Mouse (Mus musculus) heart, embryonic 15.5 days (tissue): ENCODE results near the gene Olfr1124. TPM values are rescaled to one million over a fixed set of nuclear protein-coding genes. Genes with fewer than 3 reads are reported as not detected.
A peak's percentile ranks its signal among the peaks of the same experiment; 100 is the strongest.
"Not testable (repeated sequence)": the region's sequence is repeated elsewhere in the genome, so short reads cannot be mapped to it uniquely, and the experiment has no call there.

Source experiments
- ATAC-seq: fragments of 200-750 bp; cut with Nextera tagmentation; replicated peaks from 2 replicates; pipeline ENCODE4 v1.8.0; 2017; ENCODE audit warnings: low read depth, moderate TSS enrichment; ENCODE audit not compliant: insufficient number of reproducible peaks, insufficient read depth, low FRiP score
- H3K27ac ChIP-seq: fragments of 300-500 bp; sonication (generic); 2 replicates; pipeline ENCODE4 v1.5.1; 2015; ENCODE audit warnings: mild to moderate bottlenecking, inconsistent platforms
- H3K27me3 ChIP-seq: fragments of 300-500 bp; sonication (generic); 2 replicates; pipeline ENCODE4 v1.6.1; 2015; ENCODE audit warnings: inconsistent platforms
- H3K36me3 ChIP-seq: fragments of 300-500 bp; sonication (generic); 2 replicates; pipeline ENCODE4 v1.6.1; 2015; ENCODE audit warnings: mild to moderate bottlenecking, inconsistent platforms
- H3K4me1 ChIP-seq: fragments of 300-500 bp; sonication (generic); replicated peaks from 2 replicates; pipeline ENCODE4 v1.6.1; 2015; ENCODE audit warnings: inconsistent platforms
- H3K4me2 ChIP-seq: fragments of 300-500 bp; sonication (generic); 2 replicates; pipeline ENCODE4 v1.6.1; 2015; ENCODE audit warnings: inconsistent platforms, mild to moderate bottlenecking, moderate library complexity
- H3K4me3 ChIP-seq: fragments of 300-500 bp; sonication (generic); 2 replicates; pipeline ENCODE4 v1.5.1; 2015; ENCODE audit warnings: mild to moderate bottlenecking, inconsistent platforms
- H3K9ac ChIP-seq: fragments of 300-500 bp; sonication (generic); 2 replicates; pipeline ENCODE4 v1.6.1; 2015; ENCODE audit warnings: mild to moderate bottlenecking, inconsistent platforms
- H3K9me3 ChIP-seq: fragments of 300-500 bp; sonication (generic); replicated peaks from 2 replicates; pipeline ENCODE4 v1.6.1; 2016; ENCODE audit warnings: inconsistent platforms
- WGBS: fragments of 180-500 bp; shearing (Covaris S2); methylation state at CpG from one replicate; pipeline ENCODE4 v1.1.7; 2015; ENCODE audit warnings: mixed read lengths; 5-methylcytosine and 5-hydroxymethylcytosine counted together
- polyA plus RNA-seq: library from polyadenylated mRNA; unstranded; fragments of >200 nt; fragmentation: Nextera tagmentation; extraction: Ambion mirVana; gene quantifications from 2 replicates; pipeline ENCODE4 v1.2.1, GENCODE M21; 2015

Olfr1124 gene
- polyA plus RNA-seq = not detected in 2 replicates

DNA sequence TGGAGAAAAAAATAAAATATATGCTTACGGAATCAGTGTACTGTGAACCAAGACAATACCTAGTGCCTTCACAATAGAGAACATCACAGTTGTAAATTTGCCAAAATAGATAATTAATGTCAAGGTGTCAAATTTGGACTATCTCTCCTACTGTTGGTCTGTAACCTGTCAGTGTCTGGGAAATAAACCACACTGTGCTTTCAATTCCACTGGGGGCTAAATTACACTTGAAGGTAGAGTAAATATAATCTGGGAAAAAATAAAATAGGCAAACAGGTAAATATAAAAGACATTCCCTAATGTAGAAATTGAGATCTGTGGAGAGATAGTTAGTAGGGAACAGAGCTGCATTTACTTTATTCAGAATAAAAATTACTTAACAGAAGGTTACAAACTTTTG lies at the start of gene Olfr1124:
Gene Olfr1124, plus strand, starts transcription at position 301 of the 400 bp plus-strand sequence.
- no peak within 1 kb of the TSS for H3K4me2 ChIP-seq
- no peak within 1 kb of the TSS for H3K4me3 ChIP-seq
- H3K36me3 ChIP-seq = no peaks in the 10 kb centered on the region
- no peak for ATAC-seq
- no peaks in the 10 kb centered on the region for H3K4me1 ChIP-seq
- H3K9ac ChIP-seq = no peak within 1 kb of the TSS
- H3K27me3 ChIP-seq = no peaks in the 10 kb centered on the region
- 82% methylated on average over 1 of the region's 1 CpGs for WGBS
- no peak within 1 kb of the TSS for H3K27ac ChIP-seq
- H3K9me3 ChIP-seq = no peaks in the 10 kb centered on the region

DNA sequence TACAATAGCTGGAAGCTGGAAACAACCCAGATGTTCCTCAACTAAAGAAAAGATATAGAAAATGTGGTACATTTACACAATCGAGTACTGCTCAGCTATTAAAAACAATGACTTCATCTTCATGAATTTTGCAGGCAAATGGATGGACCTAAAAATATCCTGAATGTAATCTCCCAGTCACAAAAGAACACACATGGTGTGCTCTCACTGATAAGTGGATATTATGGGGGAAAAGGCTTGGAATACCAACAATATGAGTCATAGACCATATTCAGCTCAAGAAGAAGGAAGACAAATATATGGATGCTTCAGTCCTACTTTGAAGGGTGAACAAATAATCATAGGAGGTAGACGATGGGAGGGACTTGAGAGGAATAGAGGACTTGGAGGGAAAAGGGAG lies 46.1 kb upstream of the Olfr1124 start:
- WGBS = 39% methylated on average over 2 of the region's 2 CpGs
- no peaks in the 10 kb centered on the region for H3K4me1 ChIP-seq
- no peak overlapping the region for H3K4me3 ChIP-seq
- no peaks in the 10 kb centered on the region for H3K27me3 ChIP-seq
- no peaks in the 10 kb centered on the region for H3K36me3 ChIP-seq
- H3K4me2 ChIP-seq = no peak overlapping the region
- H3K9ac ChIP-seq = no peak overlapping the region
- ATAC-seq = no peak
- H3K27ac ChIP-seq = no peak overlapping the region
- no peaks in the 10 kb centered on the region for H3K9me3 ChIP-seq

DNA sequence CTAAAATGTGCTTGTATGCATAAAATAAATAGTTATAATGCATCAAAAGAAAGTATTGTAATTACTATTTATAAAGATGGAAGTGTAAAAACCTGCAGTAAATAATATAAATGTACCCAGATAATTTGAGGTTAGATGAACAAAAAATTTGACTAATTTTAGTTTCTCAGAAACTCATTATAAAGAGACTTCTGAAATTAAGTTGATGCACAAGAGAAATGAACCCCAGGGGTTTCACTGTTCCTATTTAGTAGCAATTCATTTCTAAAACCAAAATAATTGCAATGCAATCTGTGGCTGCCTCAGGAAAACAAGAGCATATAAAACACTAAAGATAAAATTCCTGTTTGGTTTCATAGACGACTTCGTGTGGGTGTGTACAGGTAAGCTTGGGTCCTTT lies 44.5 kb upstream of the Olfr1124 start, which contains the start of gene Olfr1122:
Gene Olfr1122, plus strand, starts transcription at position 301 of the 400 bp plus-strand sequence.
- Histone ChIP-seq H3K9me3 (no peaks in the 10 kb centered on the region), H3K27ac (no peak within 1 kb of the TSS), H3K9ac (no peak within 1 kb of the TSS), H3K4me3 (no peak within 1 kb of the TSS), H3K4me2 (no peak within 1 kb of the TSS), H3K36me3 (no peaks in the 10 kb centered on the region), H3K4me1 (no peaks in the 10 kb centered on the region), H3K27me3 (no peaks in the 10 kb centered on the region)
- no peak for ATAC-seq
- WGBS = 77% methylated on average over 2 of the region's 2 CpGs

DNA sequence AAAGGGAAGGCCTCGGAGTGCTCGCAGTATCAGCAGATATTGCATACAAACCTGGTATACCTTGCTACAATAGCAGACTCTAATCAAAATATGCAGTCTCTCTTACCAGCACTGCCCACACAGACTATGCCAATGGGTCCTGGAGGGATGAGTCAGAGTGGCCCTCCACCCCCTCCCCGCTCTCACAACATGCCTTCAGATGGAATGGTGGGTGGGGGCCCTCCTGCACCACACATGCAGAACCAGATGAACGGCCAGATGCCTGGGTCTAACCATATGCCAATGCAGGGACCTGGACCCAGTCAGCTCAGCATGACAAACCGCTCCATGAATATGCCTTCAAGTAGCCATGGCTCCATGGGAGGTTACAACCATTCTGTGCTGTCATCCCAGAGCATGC lies 36.5 kb upstream of the Olfr1124 start:
- H3K27me3 ChIP-seq, H3K4me1 ChIP-seq, H3K9ac ChIP-seq, H3K27ac ChIP-seq, H3K9me3 ChIP-seq, H3K4me2 ChIP-seq, H3K4me3 ChIP-seq, H3K36me3 ChIP-seq: not testable (repeated sequence)
- 0 out of 2 replicates have a peak, but pooled peaks have one; percentile 10 for ATAC-seq
- WGBS = 85% methylated on average over 5 of the region's 5 CpGs

DNA sequence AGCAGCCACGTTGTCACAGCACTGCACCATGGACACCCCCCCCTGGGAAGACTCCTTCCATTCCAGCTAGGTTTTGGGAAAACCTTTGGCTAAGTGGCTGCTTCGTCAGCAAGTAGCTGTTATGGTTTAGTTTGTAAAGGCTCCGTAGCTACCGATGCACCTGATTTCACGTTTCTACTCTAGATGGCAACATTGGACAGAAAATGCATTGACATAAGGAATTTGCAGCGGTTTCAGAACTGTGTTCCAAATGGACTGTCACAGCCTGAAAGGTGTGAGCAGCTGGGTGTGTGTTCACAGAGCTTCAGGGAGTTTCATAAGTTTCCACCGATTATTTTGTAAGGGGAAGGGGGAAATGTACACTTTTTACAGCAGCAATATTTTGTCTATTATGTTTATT lies 35.4 kb upstream of the Olfr1124 start:
- not testable (repeated sequence) for H3K4me1 ChIP-seq, H3K36me3 ChIP-seq, H3K4me3 ChIP-seq, H3K27me3 ChIP-seq, H3K4me2 ChIP-seq, H3K9ac ChIP-seq, H3K9me3 ChIP-seq, ATAC-seq, H3K27ac ChIP-seq
- WGBS = 71% methylated on average over 7 of the region's 7 CpGs

DNA sequence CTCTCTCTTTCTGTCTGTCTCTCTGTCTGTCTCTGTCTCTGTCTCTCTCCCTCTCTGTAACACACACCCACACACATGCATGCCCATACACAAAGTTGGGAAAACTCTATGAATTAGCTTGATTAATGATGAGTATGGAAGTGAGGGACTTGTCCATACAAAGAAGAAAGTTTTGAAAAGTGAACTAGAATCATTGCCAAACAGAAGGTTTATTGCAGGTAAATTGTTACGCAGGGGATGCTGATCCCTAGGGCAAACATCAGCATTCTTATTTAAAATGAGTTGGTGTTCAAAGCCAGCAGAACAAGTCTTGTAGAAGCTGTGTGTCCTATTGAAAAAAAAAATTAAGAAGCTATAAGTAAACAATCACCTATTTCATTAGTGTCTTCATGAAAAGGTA lies 13.7 kb upstream of the Olfr1124 start, which contains the start of gene Olfr1123:
Gene Olfr1123, plus strand, starts transcription at position 301 of the 400 bp plus-strand sequence.
- no peak for ATAC-seq
- H3K4me3 ChIP-seq = no peak within 1 kb of the TSS
- no peaks in the 10 kb centered on the region for H3K4me1 ChIP-seq
- H3K4me2 ChIP-seq = no peak within 1 kb of the TSS
- H3K27ac ChIP-seq = no peak within 1 kb of the TSS
- no peak within 1 kb of the TSS for H3K9ac ChIP-seq
- no peaks in the 10 kb centered on the region for H3K9me3 ChIP-seq
- no peaks in the 10 kb centered on the region for H3K36me3 ChIP-seq
- WGBS = 84% methylated on average over 1 of the region's 1 CpGs
- H3K27me3 ChIP-seq = no peaks in the 10 kb centered on the region

DNA sequence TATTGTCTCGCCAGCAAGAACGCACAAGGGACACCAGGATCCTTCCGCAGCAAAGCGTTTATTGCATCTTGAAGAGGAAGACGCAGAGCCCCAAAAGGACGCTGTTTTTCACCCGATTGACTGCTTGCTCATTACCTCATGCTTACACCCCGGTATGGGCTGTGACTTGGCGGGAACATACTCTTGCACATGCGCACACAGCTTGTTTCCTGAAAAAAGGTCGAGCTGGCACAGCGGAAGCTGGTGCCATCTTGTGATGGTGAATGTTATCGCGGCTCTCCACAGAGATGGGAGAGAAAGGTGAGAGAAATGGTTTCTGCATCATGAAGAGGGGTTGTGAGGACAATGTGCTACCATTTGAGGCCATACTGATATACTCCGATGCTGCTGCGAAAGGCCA lies 7.7 kb downstream of the Olfr1124 start:
- Histone ChIP-seq H3K36me3 (no peaks in the 10 kb centered on the region), H3K4me3 (no peak overlapping the region), H3K4me2 (no peak overlapping the region), H3K4me1 (no peaks in the 10 kb centered on the region), H3K27me3 (no peaks in the 10 kb centered on the region), H3K9ac (no peak overlapping the region), H3K9me3 (0 out of 2 replicates have a peak, but pooled peaks cover 3% of the 10 kb centered on the region), H3K27ac (no peak overlapping the region)
- no peak for ATAC-seq
- 83% methylated on average over 16 of the region's 16 CpGs for WGBS

DNA sequence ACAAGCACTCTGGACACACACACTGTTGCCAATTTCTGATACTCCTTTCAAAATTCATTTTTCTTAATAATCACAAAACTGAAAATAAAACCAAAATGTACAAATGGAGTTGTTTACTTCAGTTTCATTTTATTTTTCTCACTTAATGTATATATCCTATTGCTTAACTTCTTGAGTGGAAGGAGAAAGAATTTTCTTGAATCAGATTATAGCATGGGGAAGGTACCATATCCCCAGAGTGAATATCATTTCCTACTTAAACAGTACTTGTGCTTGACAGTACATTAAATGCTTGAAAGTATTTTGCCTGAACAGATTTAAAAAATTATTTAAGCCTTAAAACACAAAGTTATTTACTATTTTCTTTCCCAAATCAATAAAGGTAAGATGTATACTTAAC lies 23.6 kb downstream of the Olfr1124 start, which contains the start of gene Olfr1126:
Gene Olfr1126, plus strand, starts transcription at position 301 of the 400 bp plus-strand sequence.
- no peaks in the 10 kb centered on the region for H3K4me1 ChIP-seq

DNA sequence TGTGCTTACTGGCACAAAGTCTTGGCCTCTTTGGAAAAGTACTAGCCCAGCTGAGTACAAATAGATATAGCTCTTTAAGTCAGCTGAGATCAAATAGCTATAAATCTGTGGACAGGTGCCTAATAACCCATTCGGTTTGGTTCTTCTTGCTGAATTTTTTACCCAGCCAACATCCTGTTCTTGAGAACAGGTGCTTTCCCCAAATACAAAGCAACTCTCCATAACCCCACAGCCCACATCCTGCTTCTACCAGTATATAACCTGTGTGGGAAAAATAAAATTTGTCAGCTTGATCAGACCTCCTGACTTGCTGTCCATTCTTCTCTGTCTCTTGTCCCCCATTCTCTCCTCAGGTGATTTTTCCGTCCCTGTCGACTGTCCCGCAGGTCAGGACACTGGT lies 31.7 kb downstream of the Olfr1124 start:
- ATAC-seq = no peak
- no peaks in the 10 kb centered on the region for H3K9me3 ChIP-seq
- H3K27ac ChIP-seq = no peak overlapping the region
- H3K4me1 ChIP-seq = no peaks in the 10 kb centered on the region
- H3K36me3 ChIP-seq = no peaks in the 10 kb centered on the region
- no peak overlapping the region for H3K4me2 ChIP-seq
- H3K9ac ChIP-seq = no peak overlapping the region
- 85% methylated on average over 4 of the region's 4 CpGs for WGBS
- H3K27me3 ChIP-seq = no peaks in the 10 kb centered on the region
- H3K4me3 ChIP-seq = no peak overlapping the region

More for the DNA sequence above, 23.6 kb downstream of the Olfr1124 start, which contains the start of gene Olfr1126:
- Histone ChIP-seq H3K4me2 (no peak within 1 kb of the TSS), H3K9ac (no peak within 1 kb of the TSS), H3K4me3 (no peak within 1 kb of the TSS), H3K9me3 (no peaks in the 10 kb centered on the region), H3K27me3 (no peaks in the 10 kb centered on the region), H3K36me3 (no peaks in the 10 kb centered on the region), H3K27ac (no peak within 1 kb of the TSS)
- ATAC-seq = no peak

DNA sequence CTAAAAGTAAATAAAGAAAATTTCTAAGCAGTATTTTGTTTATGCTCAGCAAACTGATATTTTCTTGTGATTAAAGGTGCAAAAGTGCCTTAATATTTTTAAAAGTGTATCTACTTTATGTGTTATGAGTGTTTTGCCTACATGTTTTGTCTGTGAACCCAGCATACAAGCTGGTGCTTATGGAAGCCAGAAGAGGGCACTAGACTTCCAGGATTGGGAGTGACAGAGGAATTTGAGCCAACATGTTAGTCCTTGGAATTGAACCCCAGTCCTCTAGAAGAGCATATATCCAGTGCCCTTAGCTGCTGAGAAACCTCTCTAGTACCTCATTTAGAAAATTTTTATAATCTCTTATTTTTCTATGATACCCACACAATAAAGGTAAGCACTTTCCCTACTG lies 50.1 kb downstream of the Olfr1124 start:
- Histone ChIP-seq H3K36me3 (no peaks in the 10 kb centered on the region), H3K9me3 (no peaks in the 10 kb centered on the region), H3K27me3 (no peaks in the 10 kb centered on the region), H3K4me3 (no peak overlapping the region), H3K4me2 (no peak overlapping the region), H3K27ac (no peak overlapping the region), H3K9ac (no peak overlapping the region), H3K4me1 (no peaks in the 10 kb centered on the region)
- no peak for ATAC-seq

DNA sequence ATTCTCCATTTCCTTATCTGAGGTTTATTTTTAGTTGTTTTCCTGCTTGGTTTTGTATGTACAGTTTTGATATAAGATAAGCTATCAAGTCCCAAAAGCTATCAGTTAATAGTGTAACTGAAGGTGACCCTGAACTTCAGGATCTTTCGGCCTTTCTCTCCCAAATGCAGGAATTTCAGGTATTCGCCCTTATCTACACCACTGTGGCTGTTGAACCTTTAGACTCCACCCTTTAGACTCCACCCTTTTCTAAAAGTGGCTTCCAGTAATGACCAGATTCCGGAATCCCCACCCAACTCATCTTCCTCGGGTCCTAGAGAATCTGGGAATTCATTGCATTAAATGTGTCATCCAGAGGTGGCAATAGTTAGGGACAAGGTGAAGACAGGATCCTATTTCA lies 51.1 kb downstream of the Olfr1124 start:
- no peaks in the 10 kb centered on the region for H3K9me3 ChIP-seq
- H3K27ac ChIP-seq = no peak overlapping the region
- no peaks in the 10 kb centered on the region for H3K4me1 ChIP-seq
- H3K4me3 ChIP-seq = no peak overlapping the region
- H3K4me2 ChIP-seq = no peak overlapping the region
- no peaks in the 10 kb centered on the region for H3K27me3 ChIP-seq
- H3K9ac ChIP-seq = no peak overlapping the region
- no peak for ATAC-seq
- 55% methylated on average over 4 of the region's 4 CpGs for WGBS
- H3K36me3 ChIP-seq = no peaks in the 10 kb centered on the region

DNA sequence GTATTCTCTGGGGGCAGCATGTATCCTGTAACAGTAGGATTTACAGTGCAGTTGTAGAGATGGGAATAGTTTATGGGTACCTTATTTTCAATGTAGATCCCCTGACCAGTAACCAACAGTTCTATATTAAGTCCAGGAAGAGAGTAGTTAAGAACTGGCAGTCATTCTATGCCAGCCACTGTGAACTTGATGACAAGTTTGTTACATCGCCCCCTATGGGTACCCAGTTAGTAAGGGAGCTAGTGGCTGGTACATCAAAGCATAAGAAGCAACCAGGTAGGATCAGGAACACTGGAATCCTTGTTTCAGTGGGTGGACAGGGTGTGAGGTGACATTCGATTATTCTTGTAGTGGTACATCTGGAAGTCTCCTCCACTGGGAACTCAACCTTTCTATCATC lies 52.2 kb downstream of the Olfr1124 start:
- 82% methylated on average over 2 of the region's 2 CpGs for WGBS
- Histone ChIP-seq H3K9me3 (no peaks in the 10 kb centered on the region), H3K4me3 (no peak overlapping the region), H3K27ac (no peak overlapping the region), H3K36me3 (no peaks in the 10 kb centered on the region), H3K4me1 (no peaks in the 10 kb centered on the region), H3K4me2 (no peak overlapping the region), H3K9ac (no peak overlapping the region), H3K27me3 (no peaks in the 10 kb centered on the region)
- no peak for ATAC-seq
